Mouse (Mus musculus): ENCODE measurements around the gene Smagp. TPM values are rescaled to one million over a fixed set of nuclear protein-coding genes. Genes with fewer than 3 reads are reported as not detected.

Gene Smagp
- polyA plus RNA-seq, 1 experiment from 2014 or later, result 15.0 TPM

GRCm38 (mm10) chr15:100588297-100588696 lies 48.4 kb downstream of the Smagp start:
- no peak overlapping the region for H3K9ac ChIP-seq

GRCm38 (mm10) chr15:100587166-100587565 lies 49.6 kb downstream of the Smagp start:
- no peak overlapping the region for H3K4me2 ChIP-seq
- peaks cover 27% of the 10 kb centered on the region for H3K36me3 ChIP-seq
- H3K27me3 ChIP-seq (replicated peaks), result 0 out of 2 replicates have a peak, but pooled peaks cover 3% of the 10 kb centered on the region
- WGBS, result 79% methylated on average over 4 of the region's 4 CpGs
- H3K9me3 ChIP-seq (replicated peaks), result no peaks in the 10 kb centered on the region
- no peak overlapping the region for H3K27ac ChIP-seq (ENCODE audit: poor library complexity, severe bottlenecking)
- no peak overlapping the region for H3K4me3 ChIP-seq
- no peak overlapping the region for H3K9ac ChIP-seq
- no peak for ATAC-seq (ENCODE audit: insufficient number of reproducible peaks, low FRiP score)
- no peaks in the 10 kb centered on the region for H3K4me1 ChIP-seq (replicated peaks)

More at GRCm38 (mm10) chr15:100588297-100588696, 48.4 kb downstream of the Smagp start:
- Histone ChIP-seq H3K4me3 (no peak overlapping the region), H3K4me2 (no peak overlapping the region), H3K9me3 (replicated peaks) (no peaks in the 10 kb centered on the region), H3K36me3 (peaks cover 21% of the 10 kb centered on the region), H3K27ac (ENCODE audit: poor library complexity, severe bottlenecking) (no peak overlapping the region), H3K27me3 (replicated peaks) (0 out of 2 replicates have a peak, but pooled peaks cover 7% of the 10 kb centered on the region), H3K4me1 (replicated peaks) (no peaks in the 10 kb centered on the region)
- no peak for ATAC-seq (ENCODE audit: insufficient number of reproducible peaks, low FRiP score)
- WGBS, result 80% methylated on average over 6 of the region's 6 CpGs

GRCm38 (mm10) chr15:100585931-100586330 lies 50.8 kb downstream of the Smagp start:
- 0 out of 2 replicates have a peak, but pooled peaks cover 3% of the 10 kb centered on the region for H3K27me3 ChIP-seq (replicated peaks)
- H3K9ac ChIP-seq, result no peak overlapping the region
- no peak overlapping the region for H3K4me2 ChIP-seq
- no peak for ATAC-seq (ENCODE audit: insufficient number of reproducible peaks, low FRiP score)
- H3K4me1 ChIP-seq (replicated peaks), result no peaks in the 10 kb centered on the region
- no peak overlapping the region for H3K27ac ChIP-seq (ENCODE audit: poor library complexity, severe bottlenecking)
- H3K4me3 ChIP-seq, result no peak overlapping the region
- WGBS, result 87% methylated on average over 16 of the region's 16 CpGs
- peaks cover 27% of the 10 kb centered on the region for H3K36me3 ChIP-seq
- H3K9me3 ChIP-seq (replicated peaks), result no peaks in the 10 kb centered on the region

GRCm38 (mm10) chr15:100580108-100580507 lies 56.6 kb downstream of the Smagp start:
- no peak for ATAC-seq (ENCODE audit: insufficient number of reproducible peaks, low FRiP score)
- Histone ChIP-seq H3K27me3 (replicated peaks) (0 out of 2 replicates have a peak, but pooled peaks cover 3% of the 10 kb centered on the region), H3K27ac (ENCODE audit: poor library complexity, severe bottlenecking) (no peak overlapping the region)

GRCm38 (mm10) chr15:100577972-100578371 lies 58.8 kb downstream of the Smagp start:
- H3K9me3 ChIP-seq (replicated peaks), result no peaks in the 10 kb centered on the region
- H3K4me1 ChIP-seq (replicated peaks), result peaks cover 13% of the 10 kb centered on the region
- H3K36me3 ChIP-seq, result peaks cover 9% of the 10 kb centered on the region; the same call in 1 of the 2 replicates
- H3K27ac ChIP-seq (ENCODE audit: poor library complexity, severe bottlenecking), result no peak overlapping the region
- no peak for ATAC-seq (ENCODE audit: insufficient number of reproducible peaks, low FRiP score)
- WGBS, result 80% methylated on average over 16 of the region's 16 CpGs
- H3K4me2 ChIP-seq, result no peak overlapping the region
- no peaks in the 10 kb centered on the region for H3K27me3 ChIP-seq (replicated peaks)
- no peak overlapping the region for H3K4me3 ChIP-seq
- no peak overlapping the region for H3K9ac ChIP-seq

More at GRCm38 (mm10) chr15:100580108-100580507, 56.6 kb downstream of the Smagp start:
- Histone ChIP-seq H3K9ac (no peak overlapping the region), H3K4me3 (no peak overlapping the region), H3K9me3 (replicated peaks) (no peaks in the 10 kb centered on the region), H3K4me1 (replicated peaks) (no peaks in the 10 kb centered on the region), H3K36me3 (peaks cover 13% of the 10 kb centered on the region; the same call in 1 of the 2 replicates), H3K4me2 (no peak overlapping the region)
- WGBS, result 80% methylated on average over 10 of the region's 10 CpGs

- H3K27me3 ChIP-seq (replicated peaks), result no peaks in the 10 kb centered on the region
- no peak overlapping the region for H3K4me2 ChIP-seq
- peaks cover 7% of the 10 kb centered on the region; the same call in 1 of the 2 replicates for H3K36me3 ChIP-seq
- no peak overlapping the region for H3K9ac ChIP-seq
- no peaks in the 10 kb centered on the region for H3K9me3 ChIP-seq (replicated peaks)
- no peak for ATAC-seq (ENCODE audit: insufficient number of reproducible peaks, low FRiP score)
- peaks cover 13% of the 10 kb centered on the region for H3K4me1 ChIP-seq (replicated peaks)
- no peak overlapping the region for H3K27ac ChIP-seq (ENCODE audit: poor library complexity, severe bottlenecking)
- 68% methylated on average over 6 of the region's 6 CpGs for WGBS
- no peak overlapping the region for H3K4me3 ChIP-seq
These were observed 59.9 kb downstream of the Smagp start for GRCm38 (mm10) chr15:100576810-100577209.

- Histone ChIP-seq H3K27me3 (replicated peaks) (no peaks in the 10 kb centered on the region), H3K36me3 (peaks cover 7% of the 10 kb centered on the region; the same call in 1 of the 2 replicates), H3K9me3 (replicated peaks) (no peaks in the 10 kb centered on the region), H3K9ac (no peak overlapping the region), H3K27ac (ENCODE audit: poor library complexity, severe bottlenecking) (no peak overlapping the region), H3K4me2 (no peak overlapping the region), H3K4me3 (no peak overlapping the region), H3K4me1 (replicated peaks) (peaks cover 13% of the 10 kb centered on the region)
- WGBS, result 78% methylated on average over 6 of the region's 6 CpGs
- no peak for ATAC-seq (ENCODE audit: insufficient number of reproducible peaks, low FRiP score)
These were observed 60.3 kb downstream of the Smagp start for GRCm38 (mm10) chr15:100576392-100576791.

- H3K4me2 ChIP-seq, result no peak overlapping the region
These were observed 61.4 kb downstream of the Smagp start for GRCm38 (mm10) chr15:100575366-100575765.

GRCm38 (mm10) chr15:100574378-100574777 lies 62.4 kb downstream of the Smagp start:
- Histone ChIP-seq H3K9ac (no peak overlapping the region), H3K4me1 (replicated peaks) (peaks cover 13% of the 10 kb centered on the region), H3K9me3 (replicated peaks) (no peaks in the 10 kb centered on the region), H3K36me3 (no peaks in the 10 kb centered on the region), H3K4me2 (no peak overlapping the region), H3K4me3 (no peak overlapping the region), H3K27ac (ENCODE audit: poor library complexity, severe bottlenecking) (peak overlapping the region; percentile 55; the same call in 1 of the 2 replicates), H3K27me3 (replicated peaks) (no peaks in the 10 kb centered on the region)
- WGBS, result 59% methylated on average over 2 of the region's 2 CpGs
- no peak for ATAC-seq (ENCODE audit: insufficient number of reproducible peaks, low FRiP score)

More at GRCm38 (mm10) chr15:100575366-100575765, 61.4 kb downstream of the Smagp start:
- no peaks in the 10 kb centered on the region for H3K9me3 ChIP-seq (replicated peaks)
- H3K27me3 ChIP-seq (replicated peaks), result no peaks in the 10 kb centered on the region
- no peak overlapping the region for H3K9ac ChIP-seq
- peaks cover 13% of the 10 kb centered on the region for H3K4me1 ChIP-seq (replicated peaks)
- no peak overlapping the region for H3K27ac ChIP-seq (ENCODE audit: poor library complexity, severe bottlenecking)
- H3K36me3 ChIP-seq, result peaks cover 3% of the 10 kb centered on the region; the same call in 1 of the 2 replicates
- WGBS, result 80% methylated on average over 12 of the region's 12 CpGs
- no peak overlapping the region for H3K4me3 ChIP-seq
- no peak for ATAC-seq (ENCODE audit: insufficient number of reproducible peaks, low FRiP score)

- no peaks in the 10 kb centered on the region for H3K9me3 ChIP-seq (replicated peaks)
These were observed 62.8 kb downstream of the Smagp start for GRCm38 (mm10) chr15:100573946-100574345.

More at GRCm38 (mm10) chr15:100573946-100574345, 62.8 kb downstream of the Smagp start:
- Histone ChIP-seq H3K9ac (no peak overlapping the region; the same call in 1 of the 2 replicates), H3K27ac (ENCODE audit: poor library complexity, severe bottlenecking) (peak overlapping the region; percentile 55; the same call in 1 of the 2 replicates), H3K4me2 (no peak overlapping the region), H3K4me1 (replicated peaks) (peaks cover 13% of the 10 kb centered on the region), H3K36me3 (no peaks in the 10 kb centered on the region), H3K4me3 (no peak overlapping the region), H3K27me3 (replicated peaks) (no peaks in the 10 kb centered on the region)
- no peak; the same call in 1 of the 2 replicates for ATAC-seq (ENCODE audit: insufficient number of reproducible peaks, low FRiP score)
- 40% methylated on average over 6 of the region's 6 CpGs for WGBS

Data from heart, embryonic 12.5 days (tissue).